Mouse (Mus musculus): ENCODE results near the gene Gm49394. TPM values are rescaled to one million over a fixed set of nuclear protein-coding genes. Genes with fewer than 3 reads are reported as not detected.

Gene Gm49394
- polyA plus RNA-seq, 1 experiment from 2014 or later = not detected

DNA sequence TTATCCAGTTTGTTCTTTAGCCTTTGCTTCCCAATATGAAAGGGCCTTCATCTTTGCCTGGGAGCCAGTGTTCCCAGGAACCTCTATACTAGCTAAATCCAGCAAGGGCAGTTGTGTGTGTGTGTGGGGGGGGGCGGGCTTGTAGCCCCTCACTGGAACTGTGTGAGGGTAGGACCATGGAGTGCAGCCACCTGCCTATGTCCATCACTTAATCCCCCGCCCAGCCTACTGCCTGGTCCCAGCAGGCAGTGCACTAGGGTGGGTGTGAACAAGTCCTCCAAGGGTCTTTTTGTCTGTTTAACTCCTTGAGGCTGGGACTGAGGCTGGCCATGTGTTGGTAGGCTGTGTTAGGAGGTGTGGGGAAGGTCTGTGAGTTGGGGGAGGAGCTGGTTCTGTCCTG, 56.7 kb downstream of the Gm49394 start:
- DNase-seq (no peak), ATAC-seq (ENCODE audit: insufficient read depth) (no peak)
- no peaks in the 10 kb centered on the region for H3K27me3 ChIP-seq (ENCODE audit: insufficient read depth, low read length)
- H3K27ac ChIP-seq (ENCODE audit: low read depth) = 0 out of 2 replicates have a peak overlapping the region, but pooled peaks have one; percentile 28
- H3K36me3 ChIP-seq (ENCODE audit: insufficient read depth) = no peaks in the 10 kb centered on the region
- H3K4me3 ChIP-seq (ENCODE audit: low read depth, low read length) = no peak overlapping the region
- H3K9ac ChIP-seq = no peak overlapping the region
- no peak overlapping the region for H3K4me2 ChIP-seq
- 49% methylated on average over 2 of the region's 2 CpGs for WGBS
- no peak for TF ChIP-seq CTCF (IDR thresholded peaks at IDR 0.05; ENCODE audit: low read depth)
- H3K9me3 ChIP-seq (ENCODE audit: low read depth, low read length) = no peaks in the 10 kb centered on the region
- peaks cover 20% of the 10 kb centered on the region for H3K4me1 ChIP-seq (ENCODE audit: insufficient read depth)

DNA sequence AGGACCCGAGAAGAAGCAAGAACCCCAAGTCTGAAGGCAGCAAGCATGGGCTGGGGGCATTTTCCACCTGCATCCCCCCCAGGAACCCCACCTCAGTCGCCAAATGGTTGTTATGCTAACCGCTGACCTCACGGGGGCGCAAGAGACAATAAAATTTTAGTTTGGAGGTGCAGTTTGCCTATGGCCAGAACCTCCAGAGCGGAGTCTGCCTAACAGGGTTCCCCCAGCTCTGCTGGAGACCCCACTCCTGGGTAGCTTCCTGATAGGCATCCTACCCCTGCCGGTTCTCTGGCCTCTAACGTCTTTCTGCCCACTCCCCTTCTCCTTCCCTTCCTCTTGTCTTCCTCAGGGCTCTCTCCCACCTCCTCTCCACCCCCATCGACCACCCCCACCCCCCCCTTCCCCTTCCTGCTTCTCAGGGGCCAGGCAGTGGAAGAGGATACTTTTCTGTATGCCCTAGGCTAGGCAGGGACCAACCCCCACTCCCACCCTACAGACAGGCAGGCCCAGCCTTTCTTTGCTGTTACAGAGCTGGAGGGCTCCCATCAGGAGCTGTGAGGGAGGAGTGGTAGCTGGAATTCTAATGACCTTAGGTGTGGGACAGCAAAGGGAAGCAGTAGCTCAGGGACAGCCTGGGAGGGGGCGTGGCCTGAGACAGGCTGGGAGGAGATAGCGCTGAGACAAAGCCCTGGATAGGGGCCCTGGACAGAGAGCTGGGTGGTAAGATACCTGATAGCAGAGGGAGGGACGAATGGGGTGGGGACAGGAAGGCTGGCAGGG, 58.9 kb downstream of the Gm49394 start:
- Histone ChIP-seq H3K4me3 (ENCODE audit: low read depth, low read length) (peak overlapping the region; percentile 4; the same call in 1 of the 2 replicates), H3K9ac (peak overlapping the region; percentile 23; the same call in 1 of the 2 replicates)

DNA sequence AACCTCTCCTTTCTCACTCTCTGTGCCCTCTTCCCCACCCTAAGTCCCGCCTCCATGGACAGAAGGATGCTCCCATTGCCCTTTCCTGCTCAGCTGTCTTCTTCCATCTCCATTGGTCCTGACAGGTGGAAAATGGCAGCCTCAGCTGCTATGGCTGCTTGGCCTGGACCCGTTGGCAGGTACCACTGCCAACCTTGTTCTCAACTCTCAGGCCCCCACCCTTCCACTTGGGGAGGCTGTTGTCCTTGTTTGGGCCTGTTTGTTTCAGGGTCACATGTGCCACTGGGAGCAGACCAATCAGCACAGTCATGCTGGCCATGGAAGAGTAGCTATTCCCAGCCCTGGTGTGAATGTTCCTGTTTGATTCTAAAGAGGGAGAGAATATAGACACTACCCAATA, 68.8 kb downstream of the Gm49394 start:
- DNase-seq (no peak), ATAC-seq (ENCODE audit: insufficient read depth) (no peak)
- no peak overlapping the region for H3K27ac ChIP-seq (ENCODE audit: low read depth)
- no peaks in the 10 kb centered on the region for H3K4me1 ChIP-seq (ENCODE audit: insufficient read depth)
- H3K27me3 ChIP-seq (ENCODE audit: insufficient read depth, low read length) = no peaks in the 10 kb centered on the region
- no peaks in the 10 kb centered on the region for H3K9me3 ChIP-seq (ENCODE audit: low read depth, low read length)
- no peaks in the 10 kb centered on the region for H3K36me3 ChIP-seq (ENCODE audit: insufficient read depth)
- H3K4me3 ChIP-seq (ENCODE audit: low read depth, low read length) = no peak overlapping the region
- WGBS = 73% methylated on average over 2 of the region's 2 CpGs
- TF ChIP-seq CTCF (IDR thresholded peaks at IDR 0.05; ENCODE audit: low read depth) = no peak
- no peak overlapping the region for H3K4me2 ChIP-seq
- no peak overlapping the region for H3K9ac ChIP-seq

More for the DNA sequence above, 58.9 kb downstream of the Gm49394 start:
- peak; percentile 88 for DNase-seq
- WGBS = 3% methylated on average over 12 of the region's 12 CpGs
- H3K36me3 ChIP-seq (ENCODE audit: insufficient read depth) = no peaks in the 10 kb centered on the region
- H3K27ac ChIP-seq (ENCODE audit: low read depth) = peak overlapping the region; percentile 88
- peaks cover 20% of the 10 kb centered on the region for H3K4me1 ChIP-seq (ENCODE audit: insufficient read depth)
- H3K4me2 ChIP-seq = peak overlapping the region; percentile 51
- no peaks in the 10 kb centered on the region for H3K9me3 ChIP-seq (ENCODE audit: low read depth, low read length)
- no peaks in the 10 kb centered on the region for H3K27me3 ChIP-seq (ENCODE audit: insufficient read depth, low read length)
- ATAC-seq (ENCODE audit: insufficient read depth) = peak; percentile 95
- TF ChIP-seq CTCF (IDR thresholded peaks at IDR 0.05; ENCODE audit: low read depth) = peak; percentile 81

MicroRNA genes within 50 kb of the gene (microRNA counts, 519-probe panel; counts per million panel counts)
- microRNA mmu-miR-483 = 1,790 counts per million, percentile 16 among the panel's probes with 10 or more counts

Small RNAs within 50 kb of the gene (microRNA-seq; reads per million reads assigned to microRNA genes)
- gene Mir483 (ENCODE audit: borderline number of aligned reads) = 1,323 reads per million, percentile 75 among the genes with 10 or more reads in this experiment

Other genes with a start within 250 kb of the Gm49394 start
- not detected in 2 replicates for gene Syt8, start 235.1 kb downstream of the Gm49394 start, polyA plus RNA-seq (2014; fragmentation: Nextera tagmentation; extraction: Ambion mirVana)
- gene Tnni2, start 228.1 kb downstream of the Gm49394 start, polyA plus RNA-seq (2014; fragmentation: Nextera tagmentation; extraction: Ambion mirVana) = 0.86 and 1.6 TPM in 2 replicates
- 98.0 and 99.6 TPM in 2 replicates for gene Lsp1, start 209.1 kb downstream of the Gm49394 start, polyA plus RNA-seq (2014; fragmentation: Nextera tagmentation; extraction: Ambion mirVana)
- 1.5 and 2.5 TPM in 2 replicates for gene Tnnt3, start 171.1 kb downstream of the Gm49394 start, polyA plus RNA-seq (2014; fragmentation: Nextera tagmentation; extraction: Ambion mirVana)
- gene Mrpl23, start 137.3 kb downstream of the Gm49394 start, polyA plus RNA-seq (2014; fragmentation: Nextera tagmentation; extraction: Ambion mirVana) = 20.3 and 31.0 TPM in 2 replicates
- gene Igf2, start 3.1 kb downstream of the Gm49394 start, polyA plus RNA-seq (2014; fragmentation: Nextera tagmentation; extraction: Ambion mirVana) = 437 and 452 TPM in 2 replicates
- gene Ins2, start 73.4 kb upstream of the Gm49394 start, polyA plus RNA-seq (2014; fragmentation: Nextera tagmentation; extraction: Ambion mirVana) = not detected in 2 replicates